Mouse (Mus musculus) adrenal gland, postnatal 36 days (tissue): Measurements from ENCODE around the gene Ubr4. TPM values are rescaled to one million over a fixed set of nuclear protein-coding genes. Genes with fewer than 3 reads are reported as not detected.

ENCODE experiments used
- DNase-seq, 2 experiments: peaks; one replicate each; pipeline ENCODE4 v3.0.0; 2021; ENCODE audit warnings: mixed read lengths in 1 of 2
- total RNA-seq, 2 experiments: library from RNA; stranded (reverse); gene quantifications; 2 replicates each; pipeline ENCODE4 v1.2.3; 2021

The Ubr4 gene
- total RNA-seq, 2 experiments from 2014 or later, result 159 to 191 TPM

- DNase-seq, result no peak
Observed at GRCm38 (mm10) chr4:139432966-139433765, 80.8 kb downstream of the Ubr4 start.

- DNase-seq, result no peak
Observed at GRCm38 (mm10) chr4:139441244-139441643, 88.8 kb downstream of the Ubr4 start.

- peak; percentile 44 to 53 for DNase-seq
Observed at GRCm38 (mm10) chr4:139441806-139442205, 89.4 kb downstream of the Ubr4 start.

- peak; percentile 22 to 36 for DNase-seq
Observed at GRCm38 (mm10) chr4:139442391-139443355, 90.3 kb downstream of the Ubr4 start.

GRCm38 (mm10) chr4:139444315-139444714 is 91.9 kb downstream of the Ubr4 start:
- no peak for DNase-seq

- no peak for DNase-seq
Observed at GRCm38 (mm10) chr4:139446176-139446575, 93.8 kb downstream of the Ubr4 start.

- DNase-seq, result peak; percentile 37 to 52
Observed at GRCm38 (mm10) chr4:139446731-139447675, 94.6 kb downstream of the Ubr4 start.

- no peak for DNase-seq
Observed at GRCm38 (mm10) chr4:139452944-139453700, 100.7 kb downstream of the Ubr4 start.

- DNase-seq, result no peak
Observed at GRCm38 (mm10) chr4:139454339-139454738, 101.9 kb downstream of the Ubr4 start.

- no peak for DNase-seq
Observed at GRCm38 (mm10) chr4:139459970-139460369, 107.6 kb downstream of the Ubr4 start.

GRCm38 (mm10) chr4:139464163-139464562 is 111.8 kb downstream of the Ubr4 start:
- no peak for DNase-seq

- no peak for DNase-seq
Observed at GRCm38 (mm10) chr4:139466541-139466940, 114.1 kb downstream of the Ubr4 start.

GRCm38 (mm10) chr4:139470198-139470597 is 117.8 kb downstream of the Ubr4 start:
- peak; percentile 80 to 83 for DNase-seq

- DNase-seq, result peak; percentile 70 to 73
Observed at GRCm38 (mm10) chr4:139476663-139477625, 124.5 kb downstream of the Ubr4 start.

GRCm38 (mm10) chr4:139477983-139478382 is 125.6 kb downstream of the Ubr4 start:
- DNase-seq, result no peak

- no peak for DNase-seq
Observed at GRCm38 (mm10) chr4:139479176-139479575, 126.8 kb downstream of the Ubr4 start.

- no peak for DNase-seq
Observed at GRCm38 (mm10) chr4:139481400-139481799, 129.0 kb downstream of the Ubr4 start.

GRCm38 (mm10) chr4:139483461-139484105 is 131.2 kb downstream of the Ubr4 start:
- no peak for DNase-seq

- no peak for DNase-seq
Observed at GRCm38 (mm10) chr4:139484496-139484895, 132.1 kb downstream of the Ubr4 start.
